Comparison of ENCODE assay signal across 31 mouse cellular contexts in the genomic region with DNA sequence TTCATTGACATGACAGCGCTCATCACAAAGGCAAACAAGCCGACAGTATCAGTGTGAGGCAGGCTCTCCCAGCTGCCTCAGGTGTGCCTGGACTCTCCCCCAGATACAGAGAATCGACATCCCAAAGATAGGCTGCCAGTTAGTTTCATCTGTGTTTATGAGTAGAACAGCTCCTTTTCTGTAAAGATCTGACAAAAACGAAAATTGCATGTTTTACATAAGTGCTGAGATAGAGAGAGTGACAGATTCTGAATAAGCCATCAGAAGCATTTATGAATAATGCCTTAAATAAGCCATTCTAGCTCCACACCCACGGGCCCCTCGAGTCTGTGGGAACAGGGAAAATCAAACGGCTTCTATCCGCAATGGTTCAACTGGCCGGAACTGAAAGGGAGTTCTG. TPM values are rescaled to one million over a fixed set of nuclear protein-coding genes. Genes with fewer than 3 reads are reported as not detected.
DNase-seq lines count a peak whose midpoint lies in the region; ATAC-seq and TF ChIP-seq lines count a peak whose summit lies in the region.
"Had no signal": no experiment of that assay in that cellular context is flagged by ENCODE, and none has a peak within 500 bp of the region (broad histone marks: within the 10 kb centered on the region; RNA-seq: fewer than 3 reads in every experiment).

No protein-coding gene starts in this region.

- H3K9ac ChIP-seq in forebrain, embryonic 14.5 days (ENCODE audit: low read length) = no peak overlapping the region
- H3K9ac ChIP-seq: heart, embryonic 13.5 days; hindbrain, embryonic 14.5 days; liver, embryonic 14.5 days; midbrain, embryonic 15.5 days; stomach, embryonic 15.5 days had no signal

- H3K27me3 ChIP-seq in forebrain, embryonic 14.5 days (replicated peaks; ENCODE audit: control insufficient read depth, insufficient read depth, low read length) = no peaks in the 10 kb centered on the region
- no peaks in the 10 kb centered on the region for H3K27me3 ChIP-seq in forebrain, embryonic 10.5 days (ENCODE audit: poor library complexity, severe bottlenecking)
- H3K27me3 ChIP-seq: heart, embryonic 13.5 days; midbrain, embryonic 15.5 days; stomach, embryonic 15.5 days had no signal

- no peak overlapping the region for H3K27ac ChIP-seq in forebrain, embryonic 14.5 days (ENCODE audit: low read depth, low read length)
- no peak overlapping the region for H3K27ac ChIP-seq in forebrain, embryonic 10.5 days
- H3K27ac ChIP-seq in layer of hippocampus, adult 2 months = peak overlapping the region; percentile 69
- H3K27ac ChIP-seq: gastrocnemius, adult 2 months; heart, embryonic 13.5 days; hindbrain, embryonic 14.5 days; liver, embryonic 14.5 days; macrophage; midbrain, embryonic 15.5 days; stomach, embryonic 15.5 days had no signal

- no peak for TF ChIP-seq CTCF in layer of hippocampus, adult 2 months (conservative IDR thresholded peaks at IDR 0.05)

- no peaks in the 10 kb centered on the region for H3K4me1 ChIP-seq in forebrain, embryonic 14.5 days (ENCODE audit: control insufficient read depth, insufficient read depth, low read length)
- no peaks in the 10 kb centered on the region for H3K4me1 ChIP-seq in forebrain, embryonic 10.5 days
- H3K4me1 ChIP-seq: heart, embryonic 13.5 days; midbrain, embryonic 15.5 days; stomach, embryonic 15.5 days had no signal

- H3K4me2 ChIP-seq in forebrain, embryonic 14.5 days (ENCODE audit: low read length) = no peak overlapping the region
- H3K4me2 ChIP-seq: heart, embryonic 13.5 days; hindbrain, embryonic 14.5 days; midbrain, embryonic 15.5 days; stomach, embryonic 15.5 days had no signal

- H3K9me3 ChIP-seq in forebrain, embryonic 14.5 days (replicated peaks; ENCODE audit: control insufficient read depth, low read length) = 0 out of 2 replicates have a peak, but pooled peaks cover 3% of the 10 kb centered on the region
- H3K9me3 ChIP-seq in forebrain, embryonic 10.5 days = no peaks in the 10 kb centered on the region
- H3K9me3 ChIP-seq: midbrain, embryonic 15.5 days; stomach, embryonic 15.5 days had no signal

- WGBS in forebrain, embryonic 14.5 days = 83% methylated on average over 9 of the region's 9 CpGs
- WGBS in forebrain, embryonic 10.5 days = 88% methylated on average over 9 of the region's 9 CpGs

- no peak overlapping the region for H3K4me3 ChIP-seq in forebrain, embryonic 14.5 days (ENCODE audit: low read depth, low read length)
- H3K4me3 ChIP-seq in forebrain, embryonic 10.5 days = no peak overlapping the region
- H3K4me3 ChIP-seq in layer of hippocampus, adult 2 months = no peak overlapping the region
- H3K4me3 ChIP-seq: erythroblast, embryonic 14.5 days; gastrocnemius, adult 2 months; heart, embryonic 13.5 days; midbrain, embryonic 15.5 days; stomach, embryonic 15.5 days had no signal

- no peaks in the 10 kb centered on the region for H3K36me3 ChIP-seq in forebrain, embryonic 14.5 days (ENCODE audit: control insufficient read depth, insufficient read depth, low read length)
- no peaks in the 10 kb centered on the region for H3K36me3 ChIP-seq in forebrain, embryonic 10.5 days (replicated peaks)
- H3K36me3 ChIP-seq: G1E; heart, embryonic 13.5 days; midbrain, embryonic 15.5 days; stomach, embryonic 15.5 days had no signal

- peak; percentile 20 for DNase-seq in forebrain, embryonic 14.5 days (ENCODE audit: low spot score)
- no peak for DNase-seq in forebrain, embryonic 10.5 days (ENCODE audit: extremely low spot score, low spot score)
- peak in 1 of 2 experiments; percentile 9 for DNase-seq in layer of hippocampus, adult 2 months (ENCODE audit: low spot score in 2 of 2)
- no peak for DNase-seq in layer of hippocampus, adult 9-10 months (ENCODE audit: low spot score)
- DNase-seq in brain, adult 2 months (ENCODE audit: low read depth, low spot score) = peak; percentile 64
- DNase-seq in right cerebral cortex, postnatal 25 days = peak; percentile 11
- DNase-seq in embryo, embryonic 10.5 days (ENCODE audit: low spot score) = no peak
- DNase-seq: adrenal gland, adult 8-10 months; cerebellum, adult 11-12 months; cerebellum, adult 9-11 months; gastrocnemius, adult 2 months; gastrocnemius, postnatal 36 days; heart, postnatal 10 days; kidney, postnatal 14 days; layer of hippocampus, postnatal 36 days; liver; lung, adult 2 months; lung, postnatal 10 days; thymus, postnatal 14 days had no signal

- ATAC-seq in forebrain, embryonic 14.5 days = no peak
- ATAC-seq: intestine, postnatal 0 days; midbrain, embryonic 15.5 days had no signal

RNA-seq across cellular contexts. Expression of a gene that starts 31.5 kb away (rescaled TPM):
- polyA plus RNA-seq in forebrain, embryonic 14.5 days (2014; fragmentation: Nextera tagmentation; extraction: Ambion mirVana) = 0.11 TPM in 1 of 2 replicates, not detected in the other
- 0.14 and 0.55 TPM in 2 replicates for polyA plus RNA-seq in forebrain, embryonic 10.5 days (2016; fragmentation: Nextera tagmentation; extraction: Ambion mirVana)
- under 1 TPM; 0.32 to 0.44 TPM for total RNA-seq in layer of hippocampus, adult 2 months (2021)
- total RNA-seq: common myeloid progenitor, adult 5-6 weeks; G1E; hematopoietic stem cell, adult 5-6 weeks; neutrophil, adult 5-6 weeks had no signal
- polyA plus RNA-seq: erythroblast, embryonic 14.5 days; G1E; hindbrain, embryonic 14.5 days; macrophage had no signal

RNA-seq across cellular contexts. Expression of a gene that starts 40.0 kb away (rescaled TPM):
- polyA plus RNA-seq in forebrain, embryonic 14.5 days (2014; fragmentation: Nextera tagmentation; extraction: Ambion mirVana) = not detected in 2 replicates
- not detected in 2 replicates for polyA plus RNA-seq in forebrain, embryonic 10.5 days (2016; fragmentation: Nextera tagmentation; extraction: Ambion mirVana)
- total RNA-seq in layer of hippocampus, adult 2 months (2021) = under 1 TPM; 0.52 to 0.74 TPM
- total RNA-seq: adrenal gland, adult 8-10 months; common myeloid progenitor, adult 5-6 weeks; G1E; hematopoietic stem cell, adult 5-6 weeks; neutrophil, adult 5-6 weeks had no signal
- polyA plus RNA-seq: erythroblast, embryonic 14.5 days; G1E; liver, embryonic 14.5 days; macrophage; midbrain, embryonic 15.5 days had no signal

Comparison
In these comparisons a context has a peak if more than half of its experiments do, and no peak if none do; other contexts are left out.
1. DNase-seq: peak in forebrain, embryonic 14.5 days (single experiment), brain, adult 2 months (single experiment) and right cerebral cortex, postnatal 25 days (single experiment); none in forebrain, embryonic 10.5 days (single experiment), layer of hippocampus, adult 9-10 months (single experiment) and embryo, embryonic 10.5 days (single experiment).